Mouse (Mus musculus) midbrain, embryonic 12.5 days (tissue): ENCODE data around the gene Sgsm1. TPM values are rescaled to one million over a fixed set of nuclear protein-coding genes. Genes with fewer than 3 reads are reported as not detected.

ENCODE experiments used
- ATAC-seq: fragments of 200-750 bp; cut with Nextera tagmentation; 2 replicates; pipeline ENCODE4 v1.8.0; 2017; ENCODE audit warnings: low read depth, moderate TSS enrichment, moderate library complexity; ENCODE audit not compliant: low FRiP score
- H3K27ac ChIP-seq: fragments of 300-500 bp; sonication (generic); replicated peaks from 2 replicates; pipeline ENCODE4 v1.5.1; 2016; ENCODE audit warnings: mild to moderate bottlenecking
- H3K27me3 ChIP-seq: fragments of 300-500 bp; sonication (generic); 2 replicates; pipeline ENCODE4 v1.6.1; 2016; ENCODE audit warnings: mild to moderate bottlenecking
- H3K36me3 ChIP-seq: fragments of 300-500 bp; sonication (generic); 2 replicates; pipeline ENCODE4 v1.6.1; 2016
- H3K4me1 ChIP-seq: fragments of 300-500 bp; sonication (generic); 2 replicates; pipeline ENCODE4 v1.6.1; 2016
- H3K4me2 ChIP-seq: fragments of 300-500 bp; sonication (generic); replicated peaks from 2 replicates; pipeline ENCODE4 v1.6.1; 2016; ENCODE audit warnings: mild to moderate bottlenecking, moderate library complexity
- H3K4me3 ChIP-seq: fragments of 300-500 bp; sonication (generic); 2 replicates; pipeline ENCODE4 v1.5.1; 2016; ENCODE audit warnings: mild to moderate bottlenecking
- H3K9ac ChIP-seq: fragments of 300-500 bp; sonication (generic); replicated peaks from 2 replicates; pipeline ENCODE4 v1.6.1; 2016; ENCODE audit warnings: mild to moderate bottlenecking, moderate library complexity
- H3K9me3 ChIP-seq: fragments of 300-500 bp; sonication (generic); 2 replicates; pipeline ENCODE4 v1.6.1; 2016; ENCODE audit warnings: mild to moderate bottlenecking
- WGBS: fragments of 180-500 bp; shearing (Covaris S2); methylation state at CpG from one replicate; pipeline ENCODE4 v1.1.7; 2016; 5-methylcytosine and 5-hydroxymethylcytosine counted together
- microRNA-seq: library from miRNA; unstranded; fragments of <30 nt; microRNA quantifications from one replicate; pipeline ENCODE4, GENCODE M21; 2017
- polyA plus RNA-seq: library from polyadenylated mRNA; unstranded; fragments of >200 nt; fragmentation: Nextera tagmentation; extraction: Ambion mirVana; gene quantifications from 2 replicates; pipeline ENCODE4 v1.2.1, GENCODE M21; 2016

Sgsm1 gene
- polyA plus RNA-seq, 1 experiment from 2014 or later = 19.5 TPM

DNA sequence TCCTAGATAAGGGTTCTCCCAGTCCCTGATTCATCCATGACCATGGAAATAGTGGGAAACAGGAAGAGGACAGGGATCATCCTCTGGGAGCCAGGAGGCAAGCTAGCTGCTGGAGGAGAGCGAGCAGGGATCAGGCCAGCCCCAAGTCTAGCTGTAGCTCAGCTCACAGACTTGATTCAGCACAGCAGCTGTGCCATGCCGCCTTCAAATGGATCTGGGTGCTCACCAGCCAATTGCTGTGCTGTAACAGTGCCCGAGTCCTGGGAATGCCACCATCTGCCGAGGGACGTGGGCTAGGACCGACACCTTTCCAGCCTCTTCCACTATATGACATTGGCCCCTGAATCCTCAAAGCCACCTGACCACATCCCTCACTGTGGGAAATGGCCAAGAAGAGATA is 114.7 kb downstream of the Sgsm1 start:
- Histone ChIP-seq H3K4me3 (no peak overlapping the region), H3K4me2 (no peak overlapping the region), H3K27ac (no peak overlapping the region), H3K36me3 (no peaks in the 10 kb centered on the region), H3K4me1 (peaks cover 7% of the 10 kb centered on the region; the same call in 1 of the 2 replicates), H3K9me3 (no peaks in the 10 kb centered on the region), H3K27me3 (no peaks in the 10 kb centered on the region), H3K9ac (no peak overlapping the region)
- WGBS = 93% methylated on average over 6 of the region's 6 CpGs
- no peak for ATAC-seq

DNA sequence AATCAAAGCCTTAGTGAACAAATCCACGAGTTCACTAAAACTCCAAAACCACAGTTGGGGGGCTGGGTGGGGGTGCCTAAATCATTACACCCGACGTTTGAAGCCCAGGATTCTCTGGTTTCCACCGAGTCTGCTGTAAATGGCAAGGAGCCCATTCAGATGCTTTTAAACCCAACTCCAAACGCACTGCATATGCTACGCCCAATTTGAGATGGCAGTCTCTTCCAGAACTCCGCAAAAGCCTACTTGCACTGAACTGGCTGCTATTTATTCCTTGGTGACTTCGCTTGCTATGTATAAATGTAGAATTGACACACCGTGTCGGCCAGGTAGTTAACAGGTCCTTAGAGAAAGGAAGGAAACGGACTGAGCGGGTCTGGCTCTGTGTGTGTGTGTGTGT is 115.1 kb downstream of the Sgsm1 start:
- Histone ChIP-seq H3K4me1 (peaks cover 7% of the 10 kb centered on the region; the same call in 1 of the 2 replicates), H3K27ac (no peak overlapping the region), H3K9me3 (no peaks in the 10 kb centered on the region), H3K36me3 (no peaks in the 10 kb centered on the region), H3K4me2 (no peak overlapping the region), H3K4me3 (no peak overlapping the region), H3K9ac (no peak overlapping the region), H3K27me3 (no peaks in the 10 kb centered on the region)
- WGBS = 87% methylated on average over 12 of the region's 12 CpGs
- no peak for ATAC-seq

DNA sequence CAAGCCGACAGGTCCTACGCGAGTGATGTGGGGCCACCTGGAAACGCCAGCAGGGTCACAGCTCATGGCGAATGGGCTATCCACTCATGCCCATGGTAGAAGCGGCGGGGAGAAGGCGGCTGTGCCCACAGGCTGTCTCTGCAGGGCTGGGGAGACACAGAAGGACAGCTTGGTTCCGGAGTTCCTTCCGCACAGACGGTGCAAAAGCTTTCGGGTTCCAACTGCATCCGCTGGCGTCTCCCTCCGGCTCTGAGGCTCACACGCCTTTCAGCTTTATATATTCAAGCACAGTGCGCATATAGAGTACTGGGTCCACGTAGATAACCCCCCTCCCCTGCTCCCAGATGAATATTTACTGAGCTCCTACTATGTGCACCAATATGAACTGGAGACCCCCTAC is 116.8 kb downstream of the Sgsm1 start:
- H3K36me3 ChIP-seq = peaks cover 12% of the 10 kb centered on the region; the same call in 1 of the 2 replicates
- 94% methylated on average over 18 of the region's 18 CpGs for WGBS
- H3K4me2 ChIP-seq = no peak overlapping the region
- no peak overlapping the region for H3K27ac ChIP-seq
- ATAC-seq = no peak
- H3K27me3 ChIP-seq = no peaks in the 10 kb centered on the region
- H3K9ac ChIP-seq = no peak overlapping the region
- peaks cover 7% of the 10 kb centered on the region; the same call in 1 of the 2 replicates for H3K4me1 ChIP-seq
- no peak overlapping the region for H3K4me3 ChIP-seq
- no peaks in the 10 kb centered on the region for H3K9me3 ChIP-seq

Small RNA genes lying within 50 kb of the gene (microRNA-seq; reads per million reads assigned to microRNA genes)
- gene Mir7229 (not detected), gene Mir7230 (not detected)

Other genes starting within 250 kb of the Sgsm1 start
- gene Crybb2, start 240.7 kb downstream of the Sgsm1 start, polyA plus RNA-seq = not detected in 2 replicates
- gene Crybb3, start 229.2 kb downstream of the Sgsm1 start, polyA plus RNA-seq = 0.24 TPM in 1 of 2 replicates, not detected in the other
- gene 2900026A02Rik, start 89.5 kb downstream of the Sgsm1 start, polyA plus RNA-seq = 2.9 and 3.1 TPM in 2 replicates
- gene Tmem211, start 83.9 kb downstream of the Sgsm1 start, polyA plus RNA-seq = 0.12 and 0.13 TPM in 2 replicates
- gene Aym1, start 46.5 kb upstream of the Sgsm1 start, polyA plus RNA-seq = not detected in 2 replicates
- 14.2 and 16.0 TPM in 2 replicates for gene Wscd2, start 179.5 kb upstream of the Sgsm1 start, polyA plus RNA-seq